Comparison of ENCODE assay signal across 1 mouse cellular context in genomic region chr5:123039120-123039752, GRCm38 (mm10).
TF ChIP-seq lines count a peak whose summit lies in the region.

No protein-coding gene starts in this region.

TF ChIP-seq in CH12.LX, 34 proteins besides CTCF, POLR2A, EP300 and RAD21 (continued from another document):
- TF ChIP-seq JUND (conservative IDR thresholded peaks at IDR 0.05; ENCODE audit: low read depth, low read length): no peak
- peak; percentile 66; the same call in 1 of the 2 replicates for TF ChIP-seq SIN3A (IDR thresholded peaks at IDR 0.05; ENCODE audit: low read length)
- 0 out of 2 replicates have a peak, but pooled peaks have one; percentile 48 for TF ChIP-seq MAX (IDR thresholded peaks at IDR 0.05; ENCODE audit: low read length)
- TF ChIP-seq NRF1 (IDR thresholded peaks at IDR 0.05; ENCODE audit: low read depth, low read length): no peak
- TF ChIP-seq IRF4 (IDR thresholded peaks at IDR 0.05; ENCODE audit: low read depth, low read length): no peak
- peak; percentile 56 for TF ChIP-seq TCF12 (IDR thresholded peaks at IDR 0.05; ENCODE audit: low read depth, low read length)
- TF ChIP-seq USF2 (conservative IDR thresholded peaks at IDR 0.05; ENCODE audit: low read depth, low read length): no peak
- no peak for TF ChIP-seq TBP (conservative IDR thresholded peaks at IDR 0.05; ENCODE audit: low read depth, low read length)
- TF ChIP-seq E2F4 (IDR thresholded peaks at IDR 0.05; ENCODE audit: insufficient replicate concordance, low read depth, low read length): no peak
- TF ChIP-seq ETS1 (conservative IDR thresholded peaks at IDR 0.05; ENCODE audit: low read depth, low read length): no peak
- TF ChIP-seq MAZ (IDR thresholded peaks at IDR 0.05; ENCODE audit: low read depth, low read length): peak; percentile 80
- TF ChIP-seq UBTF (IDR thresholded peaks at IDR 0.05; ENCODE audit: low read depth, low read length): 0 out of 2 replicates have a peak, but pooled peaks have one; percentile 35
- no peak for TF ChIP-seq KAT2A (IDR thresholded peaks at IDR 0.05; ENCODE audit: insufficient replicate concordance, low read length)
- peak; percentile 43; the same call in 1 of the 2 replicates for TF ChIP-seq ELF1 (IDR thresholded peaks at IDR 0.05; ENCODE audit: low read depth, low read length)
- peak; percentile 65; the same call in 1 of the 2 replicates for TF ChIP-seq ZMIZ1 (IDR thresholded peaks at IDR 0.05; ENCODE audit: low read depth, low read length)
- no peak for TF ChIP-seq CHD1 (IDR thresholded peaks at IDR 0.05; ENCODE audit: low read depth, low read length)
- no peak for TF ChIP-seq USF1 (IDR thresholded peaks at IDR 0.05; ENCODE audit: low read depth, low read length)
- no peak for TF ChIP-seq CHD2 (IDR thresholded peaks at IDR 0.05; ENCODE audit: low read length)
- TF ChIP-seq RCOR1 (conservative IDR thresholded peaks at IDR 0.05; ENCODE audit: low read depth, low read length): no peak
- no peak for TF ChIP-seq MAFK (IDR thresholded peaks at IDR 0.05; ENCODE audit: insufficient replicate concordance, low read length)
- TF ChIP-seq JUN (IDR thresholded peaks at IDR 0.05; ENCODE audit: insufficient read depth, low read depth, low read length): no peak
- TF ChIP-seq BHLHE40 (IDR thresholded peaks at IDR 0.05; ENCODE audit: low read depth, low read length): no peak
- TF ChIP-seq SMC3 (IDR thresholded peaks at IDR 0.05; ENCODE audit: low read depth, low read length): no peak
- TF ChIP-seq MEF2A (IDR thresholded peaks at IDR 0.05; ENCODE audit: borderline replicate concordance, low read depth, low read length): no peak
- no peak for TF ChIP-seq GABPA (IDR thresholded peaks at IDR 0.05; ENCODE audit: insufficient replicate concordance, low read depth, low read length)
- no peak for TF ChIP-seq MYC (IDR thresholded peaks at IDR 0.05; ENCODE audit: low read depth, low read length)
- no peak for TF ChIP-seq ZNF384 (IDR thresholded peaks at IDR 0.05; ENCODE audit: low read depth, low read length)
- TF ChIP-seq MXI1 (IDR thresholded peaks at IDR 0.05; ENCODE audit: low read depth, low read length): peak; percentile 71
- no peak for TF ChIP-seq POLR2AphosphoS2 (IDR thresholded peaks at IDR 0.05; ENCODE audit: low read depth, low read length)
- no peak for TF ChIP-seq ZC3H11A (IDR thresholded peaks at IDR 0.05; ENCODE audit: low read depth, low read length)
- TF ChIP-seq PAX5 (IDR thresholded peaks at IDR 0.05; ENCODE audit: low read length): no peak
- TF ChIP-seq NELFE (IDR thresholded peaks at IDR 0.05; ENCODE audit: low read depth, low read length): peak; percentile 36; the same call in 1 of the 2 replicates
- no peak for TF ChIP-seq ZKSCAN1 (IDR thresholded peaks at IDR 0.05; ENCODE audit: borderline replicate concordance, low read depth, low read length)
